Mouse (Mus musculus) mesoderm, embryonic 11.5 days (tissue): ENCODE results near the gene Dock7.
"Not testable (repeated sequence)": the region's sequence is repeated elsewhere in the genome, so short reads cannot be mapped to it uniquely, and the experiment has no call there.

ENCODE experiments used
- DNase-seq: peaks from one replicate; pipeline ENCODE4 v3.0.0-alpha.2; 2012; ENCODE audit warnings: low read depth, low spot score

Dock7 gene

DNA sequence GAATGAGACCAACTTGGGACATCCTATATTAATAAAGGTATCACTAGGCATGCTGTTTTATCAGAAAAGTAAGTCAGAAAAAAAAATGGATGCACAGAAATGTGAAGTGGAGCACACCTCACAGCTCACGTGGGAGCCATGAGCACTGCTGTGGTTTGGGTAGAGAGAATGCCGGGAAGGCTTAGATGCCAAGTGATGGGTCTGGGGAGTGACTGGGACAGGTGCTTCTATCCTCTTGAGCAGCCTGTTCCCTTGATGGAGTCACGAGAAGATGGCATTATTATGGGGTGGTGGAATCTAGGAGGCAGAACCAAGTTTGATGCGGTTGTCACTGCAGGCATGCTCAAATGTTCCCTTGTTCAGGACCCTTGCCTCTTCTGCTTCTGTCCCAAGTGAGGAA, 109.7 kb downstream of the Dock7 start:
- no peak for DNase-seq

DNA sequence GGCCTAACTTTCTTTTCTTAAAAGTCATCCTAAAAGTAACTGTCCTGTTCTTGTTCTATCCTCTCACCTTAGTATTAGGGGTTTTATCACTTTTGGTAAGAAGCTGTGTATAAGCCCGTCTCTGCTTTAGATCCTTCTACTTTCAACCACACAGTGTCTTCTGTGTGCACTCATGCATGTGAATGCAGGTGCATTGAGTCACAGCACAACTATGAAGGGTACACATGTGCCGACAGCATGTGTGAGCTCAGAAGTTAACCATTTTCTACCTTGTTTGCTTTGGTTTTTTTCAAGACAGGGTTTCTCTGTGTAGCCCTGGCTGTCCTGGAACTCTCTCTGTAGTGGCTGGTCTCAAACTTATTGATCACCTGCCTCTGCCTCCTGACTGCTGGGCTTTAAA, 114.4 kb downstream of the Dock7 start:
- no peak for DNase-seq

DNA sequence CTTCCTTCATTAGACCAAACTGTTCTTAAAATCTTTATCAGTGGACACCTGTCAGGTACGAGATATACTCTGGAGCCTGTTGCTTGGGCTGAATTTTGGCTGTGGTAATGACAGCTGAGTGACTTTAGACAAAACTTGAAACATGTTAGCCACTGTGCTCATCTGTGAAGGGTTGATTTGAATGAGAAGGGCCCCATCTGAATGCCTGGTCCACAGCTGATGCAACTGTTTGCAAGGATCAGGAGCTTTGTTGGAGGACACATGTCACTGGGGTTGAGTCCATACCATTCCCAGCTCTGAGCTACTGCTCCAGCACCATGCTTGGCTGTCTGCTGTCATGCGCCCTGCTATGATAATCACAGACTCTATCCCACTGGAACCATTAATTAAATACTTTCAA, 115.1 kb downstream of the Dock7 start:
- no peak for DNase-seq

DNA sequence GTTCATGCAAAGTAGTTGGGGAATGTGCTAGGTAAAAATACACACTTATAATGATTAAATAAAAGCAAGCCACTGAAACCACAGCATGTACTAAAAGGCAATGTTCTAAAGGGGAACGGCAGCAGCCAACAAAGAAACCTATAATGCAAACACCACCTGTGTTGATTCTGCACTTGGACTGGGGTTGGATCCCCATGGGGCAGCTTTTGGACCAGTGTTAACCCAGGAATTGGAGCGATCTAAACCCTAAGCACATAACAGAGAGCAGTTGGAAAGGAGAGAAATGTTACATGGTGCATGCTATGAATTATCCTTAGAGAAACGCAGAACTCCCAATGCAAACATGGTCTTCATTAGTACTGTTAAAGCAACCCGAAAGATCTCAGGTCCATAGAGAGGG, 127.2 kb downstream of the Dock7 start:
- no peak for DNase-seq

GRCm38 (mm10) chr4:98984701-98985100, 136.0 kb downstream of the Dock7 start:
- no peak for DNase-seq

DNA sequence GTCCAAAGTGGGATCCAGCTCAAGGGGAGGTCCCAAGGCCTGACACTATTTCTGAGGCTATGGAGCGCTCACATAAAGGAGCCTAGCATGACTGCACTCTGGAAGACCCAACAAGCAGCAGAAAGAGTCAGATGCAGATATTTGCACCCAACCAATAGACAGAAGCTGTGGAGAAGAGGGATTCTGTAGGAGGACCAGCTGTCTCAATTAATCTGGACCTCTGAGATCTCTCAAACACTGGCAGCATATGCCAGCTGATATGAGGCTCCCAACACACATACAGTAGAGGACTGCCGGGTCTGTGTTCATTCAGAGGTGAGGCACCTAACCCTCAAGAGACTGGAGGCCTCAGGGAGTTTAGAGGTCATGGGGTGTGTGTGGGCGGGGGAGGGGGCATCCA, 140.7 kb downstream of the Dock7 start:
- not testable (repeated sequence) for DNase-seq

DNA sequence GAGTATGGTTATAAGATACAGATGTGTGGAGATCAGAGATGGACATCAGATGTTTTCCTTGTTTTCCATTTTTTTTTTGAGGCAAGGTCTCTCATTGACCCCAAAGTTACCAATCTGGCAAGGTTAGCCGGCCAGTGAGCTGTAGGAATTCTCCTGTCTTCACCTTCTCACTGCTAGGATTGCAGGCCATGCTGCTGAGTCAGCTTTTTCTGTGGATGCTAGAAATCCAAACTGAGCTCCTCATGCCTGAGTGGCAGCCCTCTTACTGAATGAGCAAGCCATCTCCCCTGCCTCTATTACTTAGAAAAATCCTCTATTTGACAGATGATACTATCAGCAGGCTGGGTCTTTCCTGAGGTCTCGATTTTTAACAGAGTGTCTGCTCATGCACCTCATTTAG, 142.0 kb downstream of the Dock7 start:
- DNase-seq: no peak

GRCm38 (mm10) chr4:98978288-98978687, 142.4 kb downstream of the Dock7 start:
- not testable (repeated sequence) for DNase-seq

DNA sequence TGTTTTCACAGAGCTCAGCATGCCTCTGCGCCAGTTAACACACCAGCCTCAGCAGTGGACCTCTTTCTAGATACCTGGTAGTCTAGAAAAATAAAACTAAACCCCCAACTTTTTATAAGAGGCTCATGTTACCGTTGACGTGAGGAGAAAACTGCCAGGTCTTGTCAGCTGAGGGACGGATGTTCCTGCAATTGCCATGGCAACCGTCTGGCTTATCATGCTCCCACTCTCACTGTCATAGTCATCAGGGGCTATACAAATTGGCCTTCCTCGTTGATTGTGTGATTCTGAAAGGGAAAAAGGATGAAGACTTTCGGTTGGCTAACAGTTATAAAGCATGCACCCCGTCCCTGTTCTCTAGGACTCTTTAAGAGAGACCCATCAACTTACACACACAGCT, 145.0 kb downstream of the Dock7 start:
- no peak for DNase-seq

DNA sequence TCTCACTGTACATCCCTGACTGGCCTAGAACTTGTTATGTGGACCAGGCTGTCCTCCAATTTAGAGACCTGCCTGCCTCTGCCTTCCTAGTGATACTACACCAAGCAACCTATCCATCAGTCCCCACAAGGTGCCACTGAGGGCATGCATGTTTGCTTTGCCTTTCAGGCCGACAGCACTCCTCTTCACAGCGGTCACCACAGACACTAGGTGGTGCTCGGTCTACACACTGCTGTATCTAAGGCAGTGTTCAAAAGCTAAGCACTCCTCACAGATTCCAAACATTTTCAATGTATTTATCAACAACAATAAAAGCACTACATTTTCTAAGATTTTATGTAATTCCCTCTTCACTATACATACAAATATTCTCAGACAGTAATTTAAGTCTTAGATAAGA, 150.8 kb downstream of the Dock7 start:
- no peak for DNase-seq

GRCm38 (mm10) chr4:98960243-98960642, 160.5 kb downstream of the Dock7 start:
- DNase-seq: no peak

GRCm38 (mm10) chr4:98955986-98956385, 164.7 kb downstream of the Dock7 start:
- no peak for DNase-seq

GRCm38 (mm10) chr4:98950563-98950962, 170.2 kb downstream of the Dock7 start:
- no peak for DNase-seq

DNA sequence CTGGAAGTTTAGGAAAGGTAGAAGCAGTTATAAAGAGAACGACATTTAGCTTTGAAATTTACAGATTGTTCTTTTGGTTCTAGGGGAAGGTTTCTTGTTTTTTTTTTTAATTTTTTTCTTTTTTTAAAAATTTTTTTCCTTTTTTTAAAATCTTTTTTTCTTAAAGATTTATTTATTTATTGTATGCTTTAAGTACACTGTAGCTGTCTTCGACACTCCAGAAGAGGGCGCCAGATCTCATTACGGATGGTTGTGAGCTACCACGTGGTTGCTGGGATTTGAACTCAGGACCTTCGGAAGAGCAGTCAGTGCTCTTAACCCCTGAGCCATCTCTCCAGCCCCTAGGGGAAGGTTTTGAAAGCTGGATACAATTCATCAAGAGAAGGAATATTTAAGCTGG, 182.5 kb downstream of the Dock7 start:
- DNase-seq: not testable (repeated sequence)

GRCm38 (mm10) chr4:98936036-98936435, 184.7 kb downstream of the Dock7 start:
- no peak for DNase-seq

DNA sequence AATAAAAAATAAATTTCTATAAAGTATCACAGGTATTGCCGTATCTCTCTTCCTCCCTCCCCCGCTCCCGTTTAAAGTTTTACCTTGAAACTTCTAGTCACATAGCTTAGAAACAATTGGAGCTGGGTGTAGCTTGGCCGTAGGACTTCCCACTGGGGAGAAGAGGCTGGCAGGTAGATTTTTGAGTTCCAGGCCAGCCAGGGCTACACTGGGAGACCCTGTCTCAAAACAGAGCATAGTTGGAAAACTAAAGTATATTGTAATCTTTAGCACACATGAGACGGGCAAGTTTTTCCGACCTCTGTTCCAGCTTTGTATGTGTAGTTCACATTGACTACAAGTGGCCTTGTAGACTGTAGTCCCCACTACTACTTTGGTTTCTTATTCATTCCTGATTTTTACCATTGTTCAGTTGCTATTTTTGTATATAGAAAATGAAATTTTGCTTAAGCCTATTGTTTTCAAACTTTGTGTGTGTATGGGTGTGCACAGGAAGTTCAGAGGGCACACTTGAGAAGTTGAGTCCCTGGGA, 195.4 kb downstream of the Dock7 start:
- no peak for DNase-seq

GRCm38 (mm10) chr4:98924906-98925178, 195.9 kb downstream of the Dock7 start:
- DNase-seq: no peak

DNA sequence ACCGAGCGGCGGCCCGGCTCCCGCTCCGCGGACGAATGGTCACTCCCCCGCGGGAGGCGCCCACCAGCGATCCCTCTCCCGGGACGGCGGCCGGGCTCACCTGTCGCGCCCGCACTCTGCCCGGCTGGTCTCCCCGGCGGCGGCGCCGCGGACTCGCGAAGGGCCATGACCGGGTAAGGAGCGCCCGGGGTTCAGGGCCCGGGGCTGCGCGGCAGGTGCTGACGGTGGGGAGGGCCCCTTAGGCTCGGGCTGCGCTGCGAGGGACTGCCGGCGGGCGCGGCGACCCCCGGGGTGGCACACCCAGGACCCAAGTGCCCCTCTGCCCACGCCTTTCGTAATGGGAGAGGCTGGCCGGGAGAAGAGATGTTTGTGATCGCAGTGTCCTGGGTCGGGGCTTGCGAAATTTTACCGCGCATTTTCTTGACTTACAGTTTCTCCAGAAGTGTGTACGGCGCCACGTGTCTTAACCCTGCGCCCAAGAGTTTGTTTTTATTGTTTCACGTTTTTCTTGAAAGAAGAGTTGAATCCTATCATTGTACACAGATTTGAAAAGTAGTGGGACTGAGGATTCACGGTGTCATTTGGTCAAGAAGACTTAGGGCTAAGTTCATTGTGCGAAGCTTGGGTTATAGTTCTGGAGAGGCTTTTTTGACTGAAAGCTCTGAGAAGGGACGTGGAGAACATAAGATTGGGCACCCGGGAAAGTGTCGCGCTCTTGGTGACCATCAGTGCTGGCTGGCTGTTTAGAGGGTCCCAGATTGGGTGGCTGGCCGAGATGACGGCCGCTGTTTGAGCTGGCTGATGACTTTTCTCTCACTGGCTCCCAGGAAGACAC, 196.4 kb downstream of the Dock7 start:
- DNase-seq: peak; percentile 11

DNA sequence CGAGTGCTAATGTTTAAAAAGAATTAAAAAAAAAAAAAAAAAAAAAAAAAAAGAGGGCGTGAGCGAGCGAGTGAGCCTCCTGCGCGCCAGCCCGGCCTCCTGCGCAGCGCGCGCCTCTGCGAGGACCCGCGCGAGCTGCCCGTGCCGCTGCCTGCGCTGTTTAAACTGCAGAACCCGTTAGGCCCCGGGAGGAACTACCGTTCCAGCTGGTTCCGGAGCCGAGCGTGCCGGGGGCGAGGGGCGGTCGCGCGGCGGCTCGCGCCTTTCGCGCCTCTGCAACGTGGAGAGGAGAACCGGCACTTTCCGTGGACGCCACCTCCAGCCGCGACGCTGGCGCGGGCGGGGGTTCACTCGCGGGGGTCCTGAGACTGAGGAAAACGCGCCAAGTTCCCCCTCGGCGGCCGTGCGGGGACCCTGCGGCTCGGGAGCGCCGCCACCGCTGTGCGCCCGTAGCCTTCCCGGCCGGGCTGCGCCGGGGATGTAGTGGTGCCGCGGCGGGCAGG, 197.1 kb downstream of the Dock7 start, which contains the start of gene Usp1:
TSS of gene Usp1 (plus strand) at position 243 of the 503 bp plus-strand sequence.
- DNase-seq: no peak

DNA sequence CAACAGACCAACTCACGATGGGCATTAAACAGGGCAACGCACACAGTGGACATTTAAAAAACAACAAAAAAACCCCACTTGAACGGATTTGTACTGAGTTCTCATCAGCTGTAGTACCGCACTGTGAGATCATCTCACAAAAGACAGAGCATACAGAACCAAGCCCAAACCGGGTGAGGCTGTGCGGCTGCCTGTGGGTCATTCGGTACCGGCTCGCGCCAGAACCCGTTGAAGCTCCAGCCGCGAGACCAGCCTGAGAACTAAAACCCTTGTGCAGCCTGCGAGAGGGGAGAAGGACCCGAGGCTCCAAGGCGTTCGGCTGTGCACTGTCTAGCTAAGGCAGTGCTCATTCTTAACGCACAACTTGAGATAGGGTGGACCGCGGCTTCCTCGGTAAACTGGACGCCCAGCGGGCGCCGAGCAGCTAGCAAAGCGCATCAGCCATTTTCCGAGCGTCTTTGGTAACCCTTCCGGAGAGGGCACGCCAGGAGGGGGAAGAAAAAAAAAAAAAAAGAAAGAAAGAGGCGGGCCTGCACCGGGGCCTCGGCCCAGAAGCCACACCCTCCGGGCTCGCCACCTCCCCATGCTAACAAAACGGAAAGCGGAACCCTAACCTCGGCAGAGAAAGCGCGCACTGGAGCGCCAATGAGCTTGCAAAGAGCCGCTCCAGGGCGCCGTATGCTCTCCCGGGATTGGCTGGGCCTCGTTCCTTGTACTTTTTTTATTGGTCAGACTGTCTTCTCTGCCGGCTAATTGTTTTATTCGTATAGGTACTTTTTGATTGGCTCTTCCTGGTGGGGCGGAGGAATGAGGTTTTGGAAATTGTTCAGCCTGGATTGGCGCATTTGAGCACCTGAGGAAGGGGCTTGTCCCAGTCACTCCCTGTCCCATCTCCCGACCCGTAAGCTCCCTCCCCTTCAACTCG, 197.8 kb downstream of the Dock7 start:
- DNase-seq: peak; percentile 100

DNA sequence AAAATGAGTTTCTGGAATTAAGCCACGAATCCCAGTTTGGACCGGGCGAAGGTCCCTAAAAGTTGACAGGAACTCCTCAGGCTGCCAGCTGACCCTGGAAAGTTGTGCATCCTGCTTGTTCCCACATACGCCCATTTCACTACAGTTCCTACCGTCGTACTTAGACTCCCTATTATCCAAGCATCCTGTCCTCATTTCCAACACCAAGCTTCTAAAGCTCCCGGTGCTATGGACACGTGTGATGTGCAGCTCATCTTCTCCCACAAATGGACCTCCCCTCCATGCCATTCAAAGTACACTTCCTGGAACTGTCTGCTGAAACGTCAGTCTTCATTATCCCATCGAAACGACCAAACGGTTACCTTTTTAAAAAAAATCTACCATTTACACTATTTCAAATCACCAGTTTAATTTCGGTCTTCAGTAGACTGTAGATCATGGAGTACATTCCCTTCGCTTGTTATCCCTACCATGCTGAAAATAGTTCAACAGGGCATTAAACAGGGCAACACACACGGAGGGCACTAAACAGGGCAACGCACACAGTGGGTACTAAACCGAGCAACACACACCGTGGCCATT, 198.6 kb downstream of the Dock7 start:
- no peak for DNase-seq

GRCm38 (mm10) chr4:98920896-98921295, 199.8 kb downstream of the Dock7 start:
- DNase-seq: no peak
